Mouse (Mus musculus) cerebellum, adult 2 months (tissue): Measurements from ENCODE around the gene Coq5. TPM values are rescaled to one million over a fixed set of nuclear protein-coding genes. Genes with fewer than 3 reads are reported as not detected.

ENCODE experiments used
- DNase-seq, 2 experiments: peaks; one replicate each; pipeline ENCODE4 v3.0.0; 2021
- H3K27ac ChIP-seq: fragments of 200-500 bp; 2 replicates; pipeline ENCODE4 v1.5.1; 2012; ENCODE audit warnings: low read length, control low read depth, inconsistent platforms; ENCODE audit not compliant: insufficient read depth
- H3K27me3 ChIP-seq: fragments of 200-500 bp; 2 replicates; pipeline ENCODE4 v1.6.1; 2012; ENCODE audit warnings: inconsistent platforms, mild to moderate bottlenecking, low read length, moderate library complexity; ENCODE audit not compliant: control insufficient read depth, insufficient read depth
- H3K4me1 ChIP-seq: fragments of 200-500 bp; 2 replicates; pipeline ENCODE4 v1.6.1; 2011; ENCODE audit warnings: low read length; ENCODE audit not compliant: control insufficient read depth, insufficient read depth
- H3K4me3 ChIP-seq: fragments of 200-500 bp; replicated peaks from 2 replicates; pipeline ENCODE3; 2011; ENCODE audit warnings: mild to moderate bottlenecking, low read depth, low read length, control low read depth; ENCODE audit not compliant: insufficient read depth
- CTCF ChIP-seq: fragments of 200-500 bp; IDR thresholded peaks from 2 replicates; pipeline ENCODE4 v1.5.1; 2011; ENCODE audit warnings: low read depth, mild to moderate bottlenecking, control low read depth, low read length, moderate library complexity, borderline replicate concordance; ENCODE audit not compliant: insufficient read depth
- POLR2A ChIP-seq: fragments of 200-500 bp; IDR thresholded peaks from 2 replicates; pipeline ENCODE4 v1.6.1; 2011; ENCODE audit warnings: low read length, control low read depth, borderline replicate concordance; ENCODE audit not compliant: insufficient read depth
- WGBS: fragments of 180-500 bp; shearing (Covaris S2); methylation state at CpG from one replicate; pipeline ENCODE4 v1.1.7; 2018; 5-methylcytosine and 5-hydroxymethylcytosine counted together
- polyA plus RNA-seq: library from polyadenylated mRNA; depleted of rRNA; stranded (reverse); fragments of >200 nt; gene quantifications from 2 replicates; pipeline ENCODE4 v1.2.3, GENCODE M21; 2012

Gene Coq5
- polyA plus RNA-seq, 1 experiment, result 39.8 TPM

GRCm38 (mm10) chr5:115261141-115261540 is 18.3 kb upstream of the Coq5 start:
- Histone ChIP-seq H3K4me3 (no peak overlapping the region), H3K27ac (no peak overlapping the region), H3K27me3 (no peaks in the 10 kb centered on the region), H3K4me1 (peaks cover 3% of the 10 kb centered on the region; the same call in 1 of the 2 replicates)
- TF ChIP-seq CTCF (no peak), POLR2A (no peak)
- 65% methylated on average over 8 of the region's 8 CpGs for WGBS
- no peak for DNase-seq

DNA sequence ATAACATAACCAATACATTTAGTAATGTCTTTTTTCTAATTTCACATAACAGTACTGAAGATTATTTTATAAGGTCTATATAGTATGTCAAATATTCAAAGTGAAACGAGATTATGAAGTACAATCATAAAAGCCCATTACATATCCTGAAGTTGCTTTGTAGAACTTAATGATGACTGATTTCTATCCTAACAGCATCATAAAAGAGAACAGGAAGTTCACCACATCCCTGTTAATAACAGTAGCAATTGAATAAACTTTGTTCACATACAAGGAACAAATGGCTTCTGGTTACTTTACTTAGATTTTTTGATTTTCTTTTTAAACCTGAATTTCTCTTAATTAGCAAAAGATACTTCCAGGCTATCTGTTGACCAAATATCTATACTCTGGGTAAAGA is 17.6 kb upstream of the Coq5 start:
- H3K27ac ChIP-seq, result no peak overlapping the region
- TF ChIP-seq CTCF, result no peak
- no peak for TF ChIP-seq POLR2A
- peaks cover 3% of the 10 kb centered on the region; the same call in 1 of the 2 replicates for H3K4me1 ChIP-seq
- no peak overlapping the region for H3K4me3 ChIP-seq
- H3K27me3 ChIP-seq, result no peaks in the 10 kb centered on the region
- 81% methylated on average over 1 of the region's 1 CpGs for WGBS
- DNase-seq, result no peak

DNA sequence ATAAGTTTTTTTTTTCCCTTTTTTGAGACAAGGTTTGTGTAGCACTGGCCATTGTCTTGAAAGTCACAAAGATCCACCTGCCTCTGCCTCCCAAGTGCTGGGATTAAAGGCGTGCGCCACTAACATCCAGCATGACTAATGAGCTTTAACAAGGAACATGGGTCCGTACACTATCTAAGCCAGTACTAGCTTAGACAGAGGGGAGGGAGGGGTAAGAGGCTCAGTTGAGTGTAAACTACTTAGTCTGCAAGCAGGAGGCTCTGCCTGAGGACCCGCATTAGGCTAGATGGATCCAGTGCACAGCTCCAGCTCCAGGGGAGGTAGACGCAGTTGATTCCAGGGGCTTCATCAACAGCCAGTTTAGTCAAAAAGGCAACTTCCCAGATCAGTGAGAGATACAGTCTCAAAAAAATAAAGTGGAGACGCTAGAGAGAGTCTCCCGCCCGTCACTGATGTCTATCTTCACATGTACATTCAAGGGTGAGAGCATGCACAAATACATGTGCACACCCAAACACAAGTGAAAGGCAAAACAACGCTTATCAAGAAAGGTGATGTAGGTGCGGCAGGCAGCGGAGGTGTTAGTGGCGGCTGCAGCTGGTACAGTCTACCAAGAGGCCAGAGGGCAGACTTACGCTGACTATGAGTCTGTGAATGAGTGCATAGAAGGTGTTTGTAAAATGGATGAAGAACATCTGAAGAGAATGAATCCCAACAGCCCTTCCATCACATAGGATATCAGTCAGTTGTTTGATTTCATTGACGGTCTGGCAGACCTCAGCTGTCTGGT is 16.8 kb upstream of the Coq5 start:
- H3K27ac ChIP-seq, result no peak overlapping the region
- TF ChIP-seq CTCF, result no peak
- TF ChIP-seq POLR2A, result no peak
- no peaks in the 10 kb centered on the region for H3K27me3 ChIP-seq
- WGBS, result 77% methylated on average over 14 of the region's 14 CpGs
- H3K4me1 ChIP-seq, result peaks cover 3% of the 10 kb centered on the region; the same call in 1 of the 2 replicates
- DNase-seq, result no peak
- no peak overlapping the region for H3K4me3 ChIP-seq

DNA sequence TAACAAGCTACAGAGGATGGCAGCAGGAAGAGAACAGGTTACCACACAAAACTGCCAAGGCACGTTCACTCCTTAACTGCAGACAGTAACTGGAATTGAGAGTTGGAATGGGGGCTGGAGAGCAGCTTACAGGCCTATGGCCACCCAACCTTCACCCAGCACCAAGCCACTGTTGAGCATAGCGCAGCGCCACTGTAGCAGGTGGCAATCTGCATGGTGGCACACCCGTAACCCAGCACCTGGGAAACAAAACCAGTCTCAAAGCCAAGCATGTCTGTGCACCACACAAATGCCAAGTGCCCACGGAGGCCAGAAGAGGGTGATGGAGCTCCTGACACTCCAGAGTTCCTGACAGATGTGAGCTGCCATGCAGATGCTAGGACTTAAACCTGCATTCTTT is 13.1 kb upstream of the Coq5 start:
- Histone ChIP-seq H3K4me1 (peaks cover 10% of the 10 kb centered on the region; the same call in 1 of the 2 replicates), H3K27me3 (no peaks in the 10 kb centered on the region), H3K27ac (no peak overlapping the region), H3K4me3 (no peak overlapping the region)
- no peak for DNase-seq
- 25% methylated on average over 5 of the region's 5 CpGs for WGBS
- TF ChIP-seq CTCF, result no peak
- TF ChIP-seq POLR2A, result no peak

GRCm38 (mm10) chr5:115266787-115267468 is 12.5 kb upstream of the Coq5 start:
- Histone ChIP-seq H3K4me3 (no peak overlapping the region), H3K27ac (no peak overlapping the region), H3K27me3 (no peaks in the 10 kb centered on the region), H3K4me1 (peaks cover 10% of the 10 kb centered on the region; the same call in 1 of the 2 replicates)
- TF ChIP-seq CTCF, result no peak
- TF ChIP-seq POLR2A, result no peak
- WGBS, result 48% methylated on average over 8 of the region's 8 CpGs
- DNase-seq, result no peak

- DNase-seq, result no peak
- no peaks in the 10 kb centered on the region for H3K27me3 ChIP-seq
- TF ChIP-seq CTCF (no peak), POLR2A (no peak)
- no peak overlapping the region for H3K4me3 ChIP-seq
- H3K27ac ChIP-seq, result no peak overlapping the region
- H3K4me1 ChIP-seq, result peaks cover 10% of the 10 kb centered on the region; the same call in 1 of the 2 replicates
- WGBS, result 45% methylated on average over 3 of the region's 3 CpGs
Measured at GRCm38 (mm10) chr5:115267469-115268045, 11.9 kb upstream of the Coq5 start.

DNA sequence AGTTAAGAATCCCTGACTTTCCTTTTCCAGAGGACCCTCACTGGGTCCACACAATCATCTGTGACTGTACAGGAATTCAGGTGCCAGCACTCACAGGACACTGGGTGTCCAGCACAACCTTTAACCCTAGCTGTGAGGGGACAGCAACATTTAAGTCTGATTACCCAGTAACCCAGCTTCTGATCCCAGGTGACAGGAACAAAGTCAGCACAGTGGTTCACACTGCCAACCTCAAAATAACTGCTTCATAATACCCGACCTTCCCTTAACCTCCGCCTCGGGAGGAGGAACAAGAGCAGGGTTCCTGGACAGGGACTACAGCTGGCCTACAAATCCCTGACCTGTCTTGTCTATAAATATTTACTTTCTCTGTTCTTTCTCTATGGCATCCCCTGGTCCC is 11.2 kb upstream of the Coq5 start:
- no peak for TF ChIP-seq CTCF
- no peak for TF ChIP-seq POLR2A
- no peak for DNase-seq
- Histone ChIP-seq H3K27me3 (no peaks in the 10 kb centered on the region), H3K4me3 (no peak overlapping the region), H3K4me1 (peaks cover 10% of the 10 kb centered on the region; the same call in 1 of the 2 replicates), H3K27ac (no peak overlapping the region)
- WGBS, result 43% methylated on average over 3 of the region's 3 CpGs

DNA sequence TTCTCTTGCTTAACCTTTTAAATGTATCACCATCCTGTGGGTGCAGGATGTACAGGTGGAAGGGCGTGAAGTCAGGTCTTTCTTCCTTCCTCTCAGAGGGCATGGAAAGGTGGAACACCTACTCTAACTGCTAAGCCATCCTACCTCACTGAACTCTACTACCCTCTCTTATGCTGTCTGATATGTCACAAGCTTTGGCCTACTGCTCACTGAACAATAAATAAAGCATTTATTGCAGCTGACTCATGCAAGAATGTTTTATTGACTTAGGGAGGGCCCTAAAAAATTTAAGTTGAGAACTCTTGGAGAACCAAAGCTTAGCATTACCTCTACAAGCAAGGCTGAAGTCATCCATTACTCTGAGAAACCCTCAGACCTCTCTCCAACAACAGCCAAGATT is 9.5 kb upstream of the Coq5 start:
- no peaks in the 10 kb centered on the region for H3K27me3 ChIP-seq
- DNase-seq, result no peak
- peaks cover 7% of the 10 kb centered on the region; the same call in 1 of the 2 replicates for H3K4me1 ChIP-seq
- H3K27ac ChIP-seq, result no peak overlapping the region
- H3K4me3 ChIP-seq, result no peak overlapping the region
- 84% methylated on average over 1 of the region's 1 CpGs for WGBS
- no peak for TF ChIP-seq CTCF
- TF ChIP-seq POLR2A, result no peak
